Mouse (Mus musculus): Measurements from ENCODE around the gene Pan2.

DNA sequence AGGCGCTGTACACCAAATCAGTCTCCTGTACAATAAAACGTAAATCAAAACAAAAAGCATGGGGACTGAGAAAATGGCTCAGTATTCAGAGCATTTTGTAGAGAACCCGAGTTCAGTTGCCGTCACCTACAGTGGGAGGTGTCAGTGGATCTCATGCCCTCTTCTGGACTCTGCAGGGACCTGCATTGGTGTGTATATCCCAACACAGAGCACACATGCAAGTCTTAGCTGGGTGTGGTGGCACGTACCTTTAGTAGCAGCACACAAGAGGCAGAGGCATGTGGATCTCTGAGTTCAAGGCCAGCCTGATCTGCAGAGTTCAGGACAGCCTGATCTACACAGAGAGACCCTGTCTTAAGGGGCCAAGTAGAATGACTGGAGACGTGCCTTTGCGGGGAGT, 6.5 kb downstream of the Pan2 start:
- TF ChIP-seq CTCF (conservative IDR thresholded peaks at IDR 0.05; ENCODE audit: low read length) (no peak), POU5F1 (IDR thresholded peaks at IDR 0.05; ENCODE audit: borderline replicate concordance, low read length) (no peak)
